Mouse (Mus musculus): ENCODE data around the gene Tubgcp6.

The Tubgcp6 gene

DNA sequence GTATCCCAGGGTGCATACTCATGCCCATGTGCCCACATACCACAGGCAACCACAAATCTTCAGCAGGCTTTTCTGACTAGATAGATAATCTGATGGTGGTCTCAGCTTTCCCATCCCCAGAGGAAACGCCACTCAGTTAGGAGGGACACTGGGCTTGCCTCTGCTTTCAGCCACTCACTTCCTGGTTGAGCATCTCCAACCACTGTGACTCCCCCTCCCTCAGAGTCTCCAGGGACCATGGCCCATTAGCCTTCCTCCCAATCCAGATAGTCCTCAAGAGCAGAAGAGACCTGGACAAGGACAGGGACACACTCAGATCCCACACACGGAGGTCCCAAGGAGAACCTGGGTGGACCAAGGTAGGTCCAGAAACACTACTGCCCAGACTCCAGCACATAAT, 20.2 kb upstream of the Tubgcp6 start:
- CTCF ChIA-PET: interaction anchor here (0.6 kb wide), 1 partner anchor 129 kb away, joined by 16 read pairs; no protein-coding TSS in a partner anchor

DNA sequence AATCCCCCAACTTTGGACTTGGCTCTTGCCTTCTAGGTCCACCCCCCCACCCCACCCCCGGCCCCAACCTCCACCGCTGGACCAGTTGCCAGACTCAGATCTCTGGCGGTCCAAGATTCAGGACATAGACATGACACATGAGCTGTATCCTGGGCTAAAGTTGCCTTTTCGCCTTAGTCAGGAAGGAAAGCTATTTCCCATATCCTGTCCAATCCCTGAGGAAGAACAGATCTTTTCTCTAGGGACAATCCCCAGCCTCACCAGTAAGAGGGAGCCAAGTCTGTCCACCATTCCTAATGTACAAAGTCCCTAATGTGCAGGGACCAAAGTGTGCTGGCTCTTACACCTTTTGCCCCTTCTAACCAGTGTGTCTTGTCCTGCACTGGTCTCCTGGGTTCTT, 19.0 kb upstream of the Tubgcp6 start:
- CTCF ChIA-PET: interaction anchor here (1.2 to 1.6 kb wide), 2 partner anchors 10 to 12 kb away, joined by 4 to 6 read pairs; no protein-coding TSS in a partner anchor

DNA sequence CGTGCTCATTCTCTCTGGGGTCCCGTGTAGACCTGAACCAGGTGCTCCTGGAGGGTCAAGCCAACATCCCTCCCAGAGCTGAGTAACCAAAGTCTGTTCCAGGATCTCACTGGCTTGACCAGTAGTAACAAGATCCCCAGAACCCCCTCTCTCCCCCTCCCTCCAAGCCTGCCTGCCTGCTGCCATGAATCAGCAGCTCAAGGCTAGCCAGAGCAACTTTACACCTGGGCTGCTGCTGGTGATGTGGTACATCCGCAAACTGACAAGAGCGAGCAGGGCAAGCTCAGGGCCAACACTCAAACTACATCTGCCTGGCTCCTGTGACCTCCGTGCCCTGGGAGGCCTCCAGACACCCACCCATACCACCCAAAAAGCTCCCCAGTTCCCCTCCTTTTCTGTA, 18.5 kb upstream of the Tubgcp6 start:
- CTCF ChIA-PET: interaction anchor here (0.5 to 1.6 kb wide), 4 partner anchors 9 to 70 kb away, joined by 4 to 7 read pairs (median 6); no protein-coding TSS in a partner anchor

DNA sequence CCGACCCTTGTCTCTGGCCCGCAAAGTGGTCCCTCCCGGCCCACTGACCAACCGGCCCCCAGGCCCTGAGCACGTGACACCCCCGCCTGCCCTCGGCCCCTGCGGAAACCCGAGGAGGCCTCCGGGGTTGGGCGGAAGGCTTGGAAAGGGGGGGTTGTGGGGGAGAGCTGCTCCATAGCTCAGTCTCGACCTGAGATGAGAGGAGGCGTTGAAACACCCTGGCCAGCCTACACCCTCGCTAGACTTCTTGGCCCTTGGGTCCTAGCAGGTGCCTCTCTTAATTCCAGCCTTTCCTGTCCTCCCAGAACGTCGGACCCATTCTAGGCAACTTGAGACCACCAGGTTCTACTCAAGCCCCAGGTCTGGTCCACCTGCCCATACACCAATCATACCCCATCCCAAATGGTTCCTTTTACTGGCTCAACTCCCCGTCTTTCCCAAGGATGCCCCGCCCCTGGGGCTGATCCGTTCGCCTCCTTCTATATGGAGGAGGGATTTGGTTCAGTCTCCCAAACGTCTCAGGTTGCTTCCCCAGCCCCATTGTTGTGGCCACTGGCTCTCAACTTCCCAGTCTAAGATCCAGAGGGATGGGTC, 17.8 kb upstream of the Tubgcp6 start, which contains the start of gene Mapk12:
Mapk12 (minus strand) TSS at position 45 of the 594 bp plus-strand sequence.
- CTCF ChIA-PET: interaction anchor here (0.6 to 1.6 kb wide), 3 partner anchors 9 to 66 kb away, joined by 4 to 7 read pairs (median 6); no protein-coding TSS in a partner anchor

DNA sequence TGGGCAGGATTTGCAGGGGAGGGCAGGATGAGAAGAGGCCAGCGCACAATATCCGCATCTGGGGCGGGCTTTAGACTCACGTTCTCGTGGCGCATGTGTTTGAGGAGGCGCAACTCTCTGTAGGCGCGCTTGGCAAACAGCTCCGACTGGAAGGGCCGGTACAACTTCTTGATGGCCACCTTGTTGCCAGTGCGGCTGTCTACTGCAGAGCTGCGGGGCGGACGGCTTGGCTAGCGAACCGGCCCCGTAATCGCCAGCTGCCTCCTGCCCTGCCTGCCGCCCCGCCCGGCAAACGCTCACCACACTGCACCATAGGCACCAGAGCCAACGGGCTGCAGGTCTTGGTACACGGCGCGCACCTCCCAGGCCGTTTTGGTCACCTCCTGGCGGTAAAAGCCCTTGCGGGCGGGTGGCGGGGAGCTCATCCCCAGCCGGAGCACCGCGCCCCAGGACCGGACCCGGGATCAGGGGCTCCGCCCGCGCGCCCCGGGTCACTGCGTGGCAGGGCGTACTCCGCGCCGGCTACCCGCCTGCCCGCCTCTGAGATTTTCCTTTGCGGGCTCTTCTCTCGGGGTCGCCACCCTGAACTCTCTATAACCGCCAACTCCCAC, 17.2 kb upstream of the Tubgcp6 start:
- CTCF ChIA-PET: no interaction called here

- CTCF ChIA-PET: no interaction called here
Measured at GRCm38 (mm10) chr15:89138531-89138930, 15.6 kb upstream of the Tubgcp6 start.

GRCm38 (mm10) chr15:89138046-89138405, 15.1 kb upstream of the Tubgcp6 start:
- CTCF ChIA-PET: interaction anchor here (0.6 kb wide), 1 partner anchor 71 kb away, joined by 3 read pairs; no protein-coding TSS in a partner anchor

- CTCF ChIA-PET: interaction anchor here (0.6 to 0.7 kb wide), 2 partner anchors 52 to 72 kb away, joined by 3 to 6 read pairs; no protein-coding TSS in a partner anchor
Measured at GRCm38 (mm10) chr15:89137378-89138045, 14.6 kb upstream of the Tubgcp6 start.

- CTCF ChIA-PET: interaction anchor here (0.7 kb wide), 1 partner anchor 53 kb away, joined by 6 read pairs; no protein-coding TSS in a partner anchor
Measured at GRCm38 (mm10) chr15:89136461-89137155, 13.7 kb upstream of the Tubgcp6 start.

DNA sequence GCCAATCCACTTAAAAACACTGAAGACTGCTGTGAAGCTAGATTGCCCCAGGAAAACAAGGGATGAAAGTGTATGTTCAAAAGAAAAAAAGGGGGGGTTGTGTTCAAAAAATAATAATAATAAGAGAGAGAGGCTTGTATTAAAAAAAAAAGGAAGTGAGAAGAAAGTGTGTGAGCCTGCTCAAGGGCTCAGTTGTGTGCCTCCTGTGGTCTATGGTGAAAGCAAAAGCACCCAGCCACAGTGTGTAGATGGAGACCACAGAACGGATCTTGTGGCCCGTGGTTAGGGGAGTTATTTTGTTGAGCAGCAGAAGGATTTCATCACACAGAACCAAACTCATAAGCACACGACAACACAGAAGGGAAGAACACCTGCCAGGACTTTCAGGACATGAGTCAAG, 8.4 kb upstream of the Tubgcp6 start:
- CTCF ChIA-PET: interaction anchor here (0.5 to 1.4 kb wide), 3 partner anchors 10 to 224 kb away, joined by 4 to 6 read pairs (median 4); partner anchors contain the start of genes Lmf2 and Ncaph2

DNA sequence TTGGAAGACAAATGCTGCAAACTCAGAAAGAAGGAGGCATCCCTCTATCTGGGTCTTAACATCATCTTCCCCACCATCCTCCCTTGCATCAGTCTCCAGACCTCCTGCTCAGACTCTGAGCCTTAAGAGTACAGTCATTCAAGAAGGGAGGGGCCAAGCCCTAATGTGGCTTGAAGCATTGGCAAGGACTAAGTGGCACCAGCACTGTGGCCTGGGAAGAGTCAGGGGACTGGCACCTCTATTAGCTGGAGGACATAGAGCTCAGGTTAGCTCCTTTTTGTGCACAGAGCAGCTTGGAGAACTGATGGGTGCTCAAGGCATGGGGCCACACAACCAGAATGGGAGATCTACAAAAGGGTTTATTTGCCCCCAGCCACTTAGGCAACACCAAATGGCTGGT, 7.3 kb upstream of the Tubgcp6 start:
- CTCF ChIA-PET: interaction anchor here (0.7 to 3.4 kb wide), 4 partner anchors 11 to 225 kb away, joined by 3 to 15 read pairs (median 4); partner anchors contain the start of genes Lmf2 and Ncaph2

GRCm38 (mm10) chr15:89128382-89129350, 5.8 kb upstream of the Tubgcp6 start, which contains the start of gene Hdac10:
Gene Hdac10 (minus strand): TSS chr15:89128700.
- CTCF ChIA-PET: interaction anchor here (0.6 to 3.4 kb wide), 3 partner anchors 17 to 117 kb away, joined by 3 to 15 read pairs (median 4); no protein-coding TSS in a partner anchor

DNA sequence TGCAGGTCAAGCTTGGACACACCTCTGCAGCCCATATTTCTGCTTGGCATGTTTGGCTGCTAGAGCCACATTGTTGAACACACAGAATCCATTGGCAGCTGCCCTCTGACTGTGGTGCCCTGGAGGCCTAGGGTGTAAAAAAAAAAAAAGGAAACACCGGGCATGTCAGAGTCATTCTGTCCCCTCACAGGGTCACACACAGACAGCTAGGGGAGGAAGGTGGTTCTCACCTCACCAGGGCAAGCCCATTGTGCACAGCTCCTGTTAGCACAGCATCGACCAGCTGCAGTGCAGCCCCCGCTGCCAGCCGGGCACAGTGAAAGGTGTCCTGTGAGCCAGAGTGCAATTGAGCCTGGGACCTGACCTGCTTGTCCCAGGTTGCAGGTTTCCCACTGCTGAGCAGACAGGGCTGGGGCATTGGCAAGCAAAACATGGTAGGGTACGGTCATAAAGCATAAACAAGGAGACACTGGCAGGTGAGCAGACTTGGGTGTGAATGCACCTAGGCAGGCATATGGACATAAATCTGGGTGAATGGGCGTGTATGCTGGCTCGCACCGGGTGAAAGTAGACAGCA, 4.5 kb upstream of the Tubgcp6 start:
- CTCF ChIA-PET: interaction anchor here (0.5 to 3.4 kb wide), 3 partner anchors 18 to 96 kb away, joined by 3 to 15 read pairs (median 5); no protein-coding TSS in a partner anchor

GRCm38 (mm10) chr15:89126622-89127021, 3.7 kb upstream of the Tubgcp6 start:
- CTCF ChIA-PET: interaction anchor here (3.4 kb wide), 1 partner anchor 19 kb away, joined by 15 read pairs; no protein-coding TSS in a partner anchor

- CTCF ChIA-PET: no interaction called here
Measured at GRCm38 (mm10) chr15:89125351-89125750, 2.4 kb upstream of the Tubgcp6 start.

DNA sequence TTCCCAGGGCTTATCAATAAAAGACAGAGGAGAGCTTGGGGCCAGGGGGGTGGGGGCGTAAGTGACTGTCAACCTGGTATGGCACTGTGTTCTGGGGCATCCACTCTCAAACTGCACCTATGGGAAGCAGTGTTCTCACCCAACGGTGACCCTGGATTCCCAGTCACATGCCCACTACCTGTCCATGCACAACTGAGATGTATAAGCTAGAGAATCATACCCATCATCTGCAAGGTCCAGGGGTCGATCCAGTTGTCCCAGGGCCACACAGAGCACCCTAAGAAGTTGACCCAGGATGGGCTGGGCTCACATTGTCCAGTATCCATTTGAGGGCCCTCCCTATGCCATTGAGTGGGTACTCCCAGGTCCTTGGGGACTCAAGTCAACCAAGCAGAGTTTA, 1.4 kb upstream of the Tubgcp6 start:
- CTCF ChIA-PET: interaction anchor here (1.2 kb wide), 1 partner anchor 33 kb away, joined by 4 read pairs; no protein-coding TSS in a partner anchor

GRCm38 (mm10) chr15:89123595-89123994, 683 bp upstream of the Tubgcp6 start:
- CTCF ChIA-PET: interaction anchor here (0.7 to 1.2 kb wide), 2 partner anchors 33 to 44 kb away, joined by 4 read pairs; no protein-coding TSS in a partner anchor

GRCm38 (mm10) chr15:89118007-89118406, 4.9 kb downstream of the Tubgcp6 start:
- CTCF ChIA-PET: no interaction called here

- CTCF ChIA-PET: no interaction called here
Measured at GRCm38 (mm10) chr15:89110147-89110546, 12.8 kb downstream of the Tubgcp6 start.

DNA sequence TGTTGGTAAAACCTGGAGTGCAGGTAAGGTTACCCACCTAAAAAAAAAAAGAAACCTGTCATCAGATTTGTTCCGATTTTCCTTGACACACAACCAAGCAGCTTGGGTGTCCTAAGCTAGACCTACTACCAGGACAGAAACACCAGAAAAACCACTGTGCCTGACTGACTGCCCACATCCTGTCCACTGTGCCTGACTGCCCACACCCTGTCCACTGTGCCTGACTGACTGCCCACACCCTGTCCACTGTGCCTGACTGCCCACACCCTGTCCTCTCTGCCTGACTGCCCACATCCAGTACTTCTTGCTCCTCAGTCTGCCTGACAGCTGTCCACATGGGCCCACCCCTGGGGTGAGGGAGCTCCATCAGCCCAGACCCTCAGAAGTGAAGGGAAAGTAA, 15.9 kb downstream of the Tubgcp6 start:
- CTCF ChIA-PET: no interaction called here
